Mouse (Mus musculus): ENCODE measurements at regions not wholly inside any gene's neighbourhood (a gene's known extent, or its start where the extent isn't known, plus 50 kb on each side); places are given as distances from the start of the nearest gene placed in this dataset.

- peak in 1 of 2 experiments; percentile 8 for DNase-seq (ENCODE audit: low spot score in 2 of 2)
Measured at GRCm38 (mm10) chr5:121078531-121078930, 68.6 kb upstream of the Rph3a start.

DNA sequence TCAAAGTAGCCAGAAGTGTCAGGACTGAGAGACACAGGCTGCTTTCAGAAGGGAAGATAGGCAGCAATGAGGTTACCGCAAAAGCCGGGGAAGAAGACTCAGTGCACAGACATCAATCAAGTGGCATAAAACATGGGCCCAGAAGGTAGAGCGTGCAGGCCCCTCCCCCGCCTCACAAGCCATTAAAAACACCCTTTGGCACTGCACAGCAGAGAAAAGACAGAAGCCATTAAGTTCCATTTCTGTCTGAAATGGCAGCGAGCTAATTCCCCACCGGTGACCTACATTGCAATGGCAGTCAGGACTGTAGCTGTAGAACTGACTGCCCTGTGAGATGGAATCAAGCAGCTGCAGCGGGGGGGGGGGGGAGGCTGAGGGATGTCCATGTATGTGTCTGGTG is 66.8 kb upstream of the Rph3a start:
- DNase-seq (ENCODE audit: low spot score in 2 of 2), result no peak

DNA sequence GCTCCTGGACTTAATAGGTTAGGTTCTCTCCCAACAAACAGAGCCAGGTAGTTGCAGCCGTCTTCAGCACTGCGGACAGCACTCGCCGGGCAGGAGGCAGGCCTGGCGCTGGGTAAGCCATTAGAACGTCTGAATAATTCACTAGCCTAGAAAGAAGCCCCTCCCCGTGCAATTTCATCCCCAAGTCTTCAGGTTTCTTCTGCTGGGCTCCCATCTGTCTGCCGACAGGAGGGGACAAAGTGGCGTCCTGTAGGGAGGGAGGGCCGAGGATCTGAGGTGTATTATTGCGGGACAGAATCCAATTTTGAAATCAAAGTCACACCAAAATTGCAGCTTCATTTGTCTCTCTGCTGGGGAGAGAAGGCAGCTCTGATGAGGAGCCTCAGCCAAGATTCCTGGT is 58.9 kb upstream of the Rph3a start:
- DNase-seq (ENCODE audit: low spot score in 2 of 2), result no peak

- DNase-seq (ENCODE audit: low spot score in 2 of 2), result no peak
Measured at GRCm38 (mm10) chr5:121064721-121065120, 54.8 kb upstream of the Rph3a start.

DNA sequence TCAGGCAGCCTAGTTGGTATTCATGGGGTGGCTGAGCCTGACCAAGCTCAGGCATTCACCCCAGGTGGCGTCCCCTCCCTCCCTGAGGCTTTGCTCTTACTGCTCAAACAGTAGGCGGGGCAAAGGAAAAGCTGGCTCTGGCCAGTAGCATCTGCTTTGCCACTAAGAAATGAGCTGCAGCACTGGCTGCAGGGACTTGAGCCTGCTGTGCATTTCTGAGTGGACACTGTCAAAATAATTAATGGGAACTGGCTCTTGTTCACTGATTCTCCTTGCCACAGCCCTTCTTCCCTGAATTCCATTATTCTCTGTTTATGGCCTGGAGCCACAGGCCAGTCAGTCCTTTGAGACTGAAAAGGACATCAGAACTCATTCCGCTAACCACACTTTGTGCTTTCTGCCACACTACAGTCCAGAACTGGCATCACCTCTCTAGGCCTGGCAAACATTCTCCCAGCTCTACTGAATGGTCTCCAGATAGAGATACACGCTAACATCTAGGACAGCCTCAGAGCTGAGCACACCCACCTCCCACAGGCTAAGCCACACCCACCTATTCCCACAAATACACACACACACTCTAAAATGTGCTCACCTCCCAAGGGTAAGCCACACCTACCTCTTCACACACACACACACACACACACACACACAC is 53.2 kb upstream of the Rph3a start:
- no peak for DNase-seq (ENCODE audit: low spot score in 2 of 2)

- no peak for DNase-seq (ENCODE audit: low spot score in 2 of 2)
Measured at GRCm38 (mm10) chr5:121061688-121062087, 51.8 kb upstream of the Rph3a start.
